Mouse (Mus musculus) bone marrow, adult 2 months (tissue): Measurements from ENCODE around the gene Kremen2.

Experiments
- CTCF ChIP-seq: fragments of 200-500 bp; IDR thresholded peaks from 2 replicates; pipeline ENCODE4 v1.5.1; 2011; ENCODE audit warnings: low read length, control low read depth; ENCODE audit not compliant: control insufficient read depth, insufficient read depth
- POLR2A ChIP-seq: fragments of 200-500 bp; IDR thresholded peaks from 2 replicates; pipeline ENCODE4 v1.6.1; 2011; ENCODE audit warnings: low read depth, mild to moderate bottlenecking, control low read depth, low read length, borderline replicate concordance; ENCODE audit not compliant: control insufficient read depth

GRCm38 (mm10) chr17:23741359-23742209 is 4.0 kb downstream of the Kremen2 start:
- TF ChIP-seq CTCF (no peak), POLR2A (no peak)
